8 mouse cellular contexts compared by ENCODE assay signal in genomic region chr5:110176362-110177020, GRCm38 (mm10). TPM values are rescaled to one million over a fixed set of nuclear protein-coding genes. Genes with fewer than 3 reads are reported as not detected.
DNase-seq lines count a peak whose midpoint lies in the region; ATAC-seq and TF ChIP-seq lines count a peak whose summit lies in the region.

Golga3 (plus strand) TSS chr5:110176701.

- H3K4me2 ChIP-seq in heart, embryonic 11.5 days: peak within 1 kb of the TSS; percentile 82
- peak within 1 kb of the TSS; percentile 86 for H3K4me2 ChIP-seq in kidney, embryonic 16.5 days (replicated peaks; ENCODE audit: low read depth, low read length)
- H3K4me2 ChIP-seq in myocyte (ENCODE audit: low read depth): peak within 1 kb of the TSS; percentile 75

- H3K9me3 ChIP-seq in erythroblast, embryonic 14.5 days (ENCODE audit: control insufficient read depth, low read length): no peaks in the 10 kb centered on the region
- H3K9me3 ChIP-seq in heart, embryonic 11.5 days (replicated peaks; ENCODE audit: control insufficient read depth, low read length): no peaks in the 10 kb centered on the region
- no peaks in the 10 kb centered on the region for H3K9me3 ChIP-seq in kidney, embryonic 16.5 days (ENCODE audit: low read length)

- peak within 1 kb of the TSS; percentile 59 for H3K27ac ChIP-seq in heart, embryonic 11.5 days (ENCODE audit: low read depth, low read length)
- H3K27ac ChIP-seq in kidney, embryonic 16.5 days (ENCODE audit: low read length): peak within 1 kb of the TSS; percentile 82
- peak within 1 kb of the TSS; percentile 69 for H3K27ac ChIP-seq in liver, adult 2 months (replicated peaks; ENCODE audit: insufficient read depth, low read depth, low read length)

- peak; percentile 97 for ATAC-seq in heart, embryonic 11.5 days (replicated peaks; ENCODE audit: insufficient number of reproducible peaks, low FRiP score, low TSS enrichment)
- peak; percentile 97 for ATAC-seq in kidney, embryonic 16.5 days (ENCODE audit: low FRiP score, low TSS enrichment)

- 1% methylated on average over 41 of the region's 41 CpGs for WGBS in heart, embryonic 11.5 days (ENCODE audit: insufficient replicate concordance)
- WGBS in kidney, embryonic 16.5 days: under 1% methylated on average over 41 of the region's 41 CpGs
- WGBS in liver, adult 2 months: under 1% methylated on average over 41 of the region's 41 CpGs

- no peak for TF ChIP-seq POLR2A in brain, embryonic 14.5 days (IDR thresholded peaks at IDR 0.05; ENCODE audit: borderline replicate concordance, extremely low read depth, insufficient read depth, insufficient read length, poor library complexity, severe bottlenecking)
- peak; percentile 68; the same call in 1 of the 2 replicates for TF ChIP-seq POLR2A in liver, adult 2 months (IDR thresholded peaks at IDR 0.05; ENCODE audit: extremely low read depth, insufficient read depth, low read length)
- peak; percentile 70 for TF ChIP-seq POLR2A in myocyte (IDR thresholded peaks at IDR 0.05; ENCODE audit: insufficient read length, low read depth)

- H3K36me3 ChIP-seq in C2C12 (ENCODE audit: control insufficient read depth, insufficient read depth): peaks cover 2% of the 10 kb centered on the region
- H3K36me3 ChIP-seq in erythroblast, embryonic 14.5 days (ENCODE audit: control insufficient read depth): peaks cover 16% of the 10 kb centered on the region
- peaks cover 3% of the 10 kb centered on the region; the same call in 1 of the 2 replicates for H3K36me3 ChIP-seq in heart, embryonic 11.5 days (ENCODE audit: control insufficient read depth, insufficient read depth, low read length)
- H3K36me3 ChIP-seq in kidney, embryonic 16.5 days (ENCODE audit: insufficient read depth, low read length): peaks cover under 1% of the 10 kb centered on the region; the same call in 1 of the 2 replicates
- peaks cover 2% of the 10 kb centered on the region; the same call in 1 of the 2 replicates for H3K36me3 ChIP-seq in liver, adult 2 months (ENCODE audit: control insufficient read depth, insufficient read depth, low read length)
- H3K36me3 ChIP-seq in myocyte (ENCODE audit: control insufficient read depth, insufficient read depth): no peaks in the 10 kb centered on the region
- 0 out of 2 replicates have a peak, but pooled peaks cover 3% of the 10 kb centered on the region for H3K36me3 ChIP-seq in splenic B cell, adult 2 months (ENCODE audit: control insufficient read depth, insufficient read depth, low read length, poor library complexity, severe bottlenecking)

- H3K9ac ChIP-seq in heart, embryonic 11.5 days (ENCODE audit: low read depth, low read length): peak within 1 kb of the TSS; percentile 96
- peak within 1 kb of the TSS; percentile 85 for H3K9ac ChIP-seq in kidney, embryonic 16.5 days (replicated peaks; ENCODE audit: low read length)
- peak within 1 kb of the TSS; percentile 72 for H3K9ac ChIP-seq in liver, adult 2 months (ENCODE audit: low read depth, low read length)

- peak within 1 kb of the TSS; percentile 75 for H3K4me3 ChIP-seq in C2C12 (ENCODE audit: insufficient read depth, poor library complexity, severe bottlenecking)
- peak within 1 kb of the TSS; percentile 64 for H3K4me3 ChIP-seq in erythroblast, embryonic 14.5 days (replicated peaks)
- peak within 1 kb of the TSS; percentile 96 for H3K4me3 ChIP-seq in heart, embryonic 11.5 days (ENCODE audit: low read depth, low read length)
- peak within 1 kb of the TSS; percentile 83 for H3K4me3 ChIP-seq in kidney, embryonic 16.5 days (ENCODE audit: low read length)
- H3K4me3 ChIP-seq in liver, adult 2 months (ENCODE audit: insufficient read depth, low read depth, low read length): peak within 1 kb of the TSS; percentile 67
- peak within 1 kb of the TSS; percentile 97 for H3K4me3 ChIP-seq in myocyte

- H3K79me2 ChIP-seq in C2C12 (ENCODE audit: control insufficient read depth, insufficient read depth): peaks cover 33% of the 10 kb centered on the region
- H3K79me2 ChIP-seq in liver, adult 2 months (ENCODE audit: control insufficient read depth, insufficient read depth, low read length): peaks cover 17% of the 10 kb centered on the region; the same call in 1 of the 2 replicates
- H3K79me2 ChIP-seq in myocyte (ENCODE audit: control insufficient read depth, insufficient read depth): peaks cover 38% of the 10 kb centered on the region

- H3K27me3 ChIP-seq in C2C12 (ENCODE audit: control insufficient read depth, insufficient read depth, insufficient read length): no peaks in the 10 kb centered on the region
- no peaks in the 10 kb centered on the region for H3K27me3 ChIP-seq in erythroblast, embryonic 14.5 days (ENCODE audit: control insufficient read depth)
- no peaks in the 10 kb centered on the region for H3K27me3 ChIP-seq in heart, embryonic 11.5 days (ENCODE audit: control insufficient read depth, insufficient read depth, low read length)
- H3K27me3 ChIP-seq in kidney, embryonic 16.5 days (ENCODE audit: insufficient read depth, low read length): no peaks in the 10 kb centered on the region
- no peaks in the 10 kb centered on the region for H3K27me3 ChIP-seq in liver, adult 2 months (ENCODE audit: control insufficient read depth, insufficient read depth, low read length)
- H3K27me3 ChIP-seq in myocyte (ENCODE audit: control insufficient read depth, insufficient read depth, insufficient read length): no peaks in the 10 kb centered on the region
- no peaks in the 10 kb centered on the region for H3K27me3 ChIP-seq in splenic B cell, adult 2 months (ENCODE audit: control insufficient read depth, insufficient read depth, low read length, poor library complexity, severe bottlenecking)

- H3ac ChIP-seq in C2C12 (ENCODE audit: control insufficient read depth, insufficient read length, low read depth) (peak within 1 kb of the TSS; percentile 58), myocyte (ENCODE audit: control insufficient read depth, insufficient read length) (peak within 1 kb of the TSS; percentile 81)

- peaks cover 17% of the 10 kb centered on the region for H3K79me3 ChIP-seq in C2C12 (ENCODE audit: low read depth)

- DNase-seq in brain, embryonic 14.5 days (ENCODE audit: low read depth): peak; percentile 98
- DNase-seq in liver, adult 2 months (ENCODE audit: extremely low read depth, low read depth, low spot score): peak; percentile 92
- peak; percentile 97 for DNase-seq in splenic B cell, adult 2 months (ENCODE audit: low read depth, low spot score)

- H3K4me1 ChIP-seq in erythroblast, embryonic 14.5 days (ENCODE audit: control insufficient read depth): peaks cover 51% of the 10 kb centered on the region
- peaks cover 6% of the 10 kb centered on the region for H3K4me1 ChIP-seq in heart, embryonic 11.5 days (ENCODE audit: control insufficient read depth, insufficient read depth, low read length)
- H3K4me1 ChIP-seq in kidney, embryonic 16.5 days (ENCODE audit: insufficient read depth, low read length): peaks cover 9% of the 10 kb centered on the region
- peaks cover 7% of the 10 kb centered on the region; the same call in 1 of the 2 replicates for H3K4me1 ChIP-seq in liver, adult 2 months (ENCODE audit: control insufficient read depth, insufficient read depth, low read length)

- TF ChIP-seq CTCF in C2C12 (IDR thresholded peaks at IDR 0.05; ENCODE audit: control insufficient read depth, insufficient read depth, insufficient read length): no peak
- no peak for TF ChIP-seq CTCF in brain, embryonic 14.5 days (IDR thresholded peaks at IDR 0.05; ENCODE audit: borderline replicate concordance, extremely low read depth, insufficient read depth, insufficient read length)
- TF ChIP-seq CTCF in liver, adult 2 months (IDR thresholded peaks at IDR 0.05; ENCODE audit: low read depth, low read length): no peak

TF ChIP-seq in C2C12, 6 proteins besides CTCF, POLR2A, EP300 and RAD21:
- no peak for TF ChIP-seq MYOG (IDR thresholded peaks at IDR 0.05; ENCODE audit: control insufficient read depth, extremely low read depth, insufficient read length)
- TF ChIP-seq MAX (IDR thresholded peaks at IDR 0.05): peak; percentile 70
- peak; percentile 61 for TF ChIP-seq USF1 (IDR thresholded peaks at IDR 0.05; ENCODE audit: low read depth)
- TF ChIP-seq FOSL1 (IDR thresholded peaks at IDR 0.05; ENCODE audit: insufficient read depth, low read length, poor library complexity, severe bottlenecking): no peak
TF ChIP-seq in C2C12: peak in this region for 2.

TF ChIP-seq in myocyte, 11 proteins besides CTCF, POLR2A, EP300 and RAD21:
- TF ChIP-seq MYOG (IDR thresholded peaks at IDR 0.05; ENCODE audit: control insufficient read depth in 1 of 3, insufficient read depth in 1 of 3, insufficient read length in 2 of 3, low read depth in 2 of 3) (peak in 1 of 3 experiments; percentile 16), POLR2AphosphoS2 (IDR thresholded peaks at IDR 0.05; ENCODE audit: insufficient read length, low read depth) (peak; percentile 75), USF1 (IDR thresholded peaks at IDR 0.05; ENCODE audit: low read depth) (peak; percentile 46), REST (IDR thresholded peaks at IDR 0.05; ENCODE audit: insufficient read depth, insufficient read length) (no peak)
TF ChIP-seq in myocyte: peak in this region for 3.

RNA-seq across cellular contexts. Expression of gene Golga3, which starts in this region (rescaled TPM):
- polyA plus RNA-seq in C2C12 (2012; fragmentation: generic; extraction: Trizol): 12.5 TPM
- polyA plus RNA-seq in brain, embryonic 14.5 days (2012; rRNA removed): 13.8 and 21.7 TPM in 2 replicates
- polyA plus RNA-seq in erythroblast, embryonic 14.5 days (2012): 0.05 and 0.09 TPM in 2 replicates
- 19.2 and 20.9 TPM in 2 replicates for polyA plus RNA-seq in heart, embryonic 11.5 days (2014; fragmentation: Nextera tagmentation; extraction: Ambion mirVana)
- polyA plus RNA-seq in kidney, embryonic 16.5 days (2015; fragmentation: Nextera tagmentation; extraction: Ambion mirVana): 19.2 and 19.6 TPM in 2 replicates
- total RNA-seq in liver, adult 2 months (2014; rRNA removed): 11.6 TPM in 2 replicates
- polyA plus RNA-seq in liver, adult 2 months (2012; rRNA removed): 4.3 and 5.4 TPM in 2 replicates
- polyA plus RNA-seq in myocyte (2012; fragmentation: generic; extraction: Trizol): 15.3 TPM

Comparison
In these comparisons a context has a peak if more than half of its experiments do, and no peak if none do; other contexts are left out.
1. Peak in every context shown above with its lines: DNase-seq, ATAC-seq, H3K4me3 ChIP-seq and H3K27ac ChIP-seq.